Mouse (Mus musculus) kidney, embryonic 14.5 days (tissue): ENCODE measurements at regions not wholly inside any gene's neighbourhood (a gene's known extent, or its start where the extent isn't known, plus 50 kb on each side); places are given as distances from the start of the nearest gene placed in this dataset.

ENCODE experiments used
- ATAC-seq: fragments of 200-750 bp; cut with Nextera tagmentation; 2 replicates; pipeline ENCODE4 v1.8.0; 2017; ENCODE audit warnings: moderate number of reproducible peaks, mild to moderate bottlenecking, moderate TSS enrichment, moderate library complexity; ENCODE audit not compliant: low FRiP score, low TSS enrichment
- H3K27ac ChIP-seq: fragments of 300-500 bp; sonication (generic); 2 replicates; pipeline ENCODE4 v1.5.1; 2014; ENCODE audit warnings: low read depth, mild to moderate bottlenecking, low read length, moderate library complexity, mixed read lengths
- H3K27me3 ChIP-seq: fragments of 300-500 bp; sonication (generic); 2 replicates; pipeline ENCODE4 v1.6.1; 2014; ENCODE audit warnings: mild to moderate bottlenecking, low read length; ENCODE audit not compliant: control insufficient read depth, insufficient read depth
- H3K36me3 ChIP-seq: fragments of 300-500 bp; sonication (generic); 2 replicates; pipeline ENCODE4 v1.6.1; 2014; ENCODE audit warnings: low read length, mixed read lengths; ENCODE audit not compliant: control insufficient read depth, insufficient read depth
- H3K4me1 ChIP-seq: fragments of 300-500 bp; sonication (generic); 2 replicates; pipeline ENCODE4 v1.6.1; 2014; ENCODE audit warnings: low read length, mixed read lengths; ENCODE audit not compliant: control insufficient read depth, insufficient read depth
- H3K4me2 ChIP-seq: fragments of 300-500 bp; sonication (generic); replicated peaks from 2 replicates; pipeline ENCODE4 v1.6.1; 2014; ENCODE audit warnings: low read depth, mild to moderate bottlenecking, low read length
- H3K4me3 ChIP-seq: fragments of 300-500 bp; sonication (generic); 2 replicates; pipeline ENCODE4 v1.5.1; 2014; ENCODE audit warnings: mild to moderate bottlenecking, low read length
- H3K9ac ChIP-seq: fragments of 300-500 bp; sonication (generic); 2 replicates; pipeline ENCODE4 v1.6.1; 2014; ENCODE audit warnings: low read depth, mild to moderate bottlenecking, low read length, moderate library complexity
- H3K9me3 ChIP-seq: fragments of 300-500 bp; sonication (generic); 2 replicates; pipeline ENCODE4 v1.6.1; 2016; ENCODE audit warnings: low read length; ENCODE audit not compliant: control insufficient read depth
- WGBS: fragments of 180-500 bp; shearing (Covaris S2); extraction: QIAGEN DNeasy Blood & Tissue Kit; methylation state at CpG from one replicate; pipeline ENCODE4 v1.1.7; 2014; 5-methylcytosine and 5-hydroxymethylcytosine counted together
- microRNA counts: library from miRNA; unstranded; fragments of <30 nt; microRNA quantifications from one replicate; lab custom pipeline; 2017
- microRNA-seq: library from miRNA; unstranded; fragments of <30 nt; microRNA quantifications from one replicate; pipeline ENCODE4, GENCODE M21; 2016

DNA sequence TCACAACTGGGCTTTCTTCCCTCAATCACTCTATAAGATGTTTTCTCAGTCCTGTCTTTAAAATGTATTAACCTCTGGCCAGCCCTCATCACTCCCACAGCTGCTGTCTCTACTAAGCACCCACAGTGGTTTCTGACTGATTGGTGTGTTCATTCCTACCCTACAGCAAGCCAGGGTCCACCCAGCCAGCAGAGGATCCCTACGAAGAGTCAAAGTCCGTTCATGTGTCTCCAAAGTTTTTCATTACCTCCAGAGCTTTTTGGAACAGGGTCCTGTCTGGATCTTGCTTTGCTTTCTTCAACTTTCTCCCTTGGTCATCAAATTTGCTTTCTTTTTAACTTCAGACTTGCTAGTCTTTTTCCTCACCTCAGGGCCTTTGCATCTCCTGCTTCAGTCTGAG lies 69.3 kb upstream of the 4933415F23Rik start:
- Histone ChIP-seq H3K9ac (no peak overlapping the region), H3K4me2 (no peak overlapping the region), H3K4me3 (no peak overlapping the region), H3K4me1 (no peaks in the 10 kb centered on the region), H3K27me3 (no peaks in the 10 kb centered on the region), H3K27ac (no peak overlapping the region), H3K36me3 (no peaks in the 10 kb centered on the region), H3K9me3 (no peaks in the 10 kb centered on the region)
- WGBS = 93% methylated on average over 2 of the region's 2 CpGs
- no peak for ATAC-seq

DNA sequence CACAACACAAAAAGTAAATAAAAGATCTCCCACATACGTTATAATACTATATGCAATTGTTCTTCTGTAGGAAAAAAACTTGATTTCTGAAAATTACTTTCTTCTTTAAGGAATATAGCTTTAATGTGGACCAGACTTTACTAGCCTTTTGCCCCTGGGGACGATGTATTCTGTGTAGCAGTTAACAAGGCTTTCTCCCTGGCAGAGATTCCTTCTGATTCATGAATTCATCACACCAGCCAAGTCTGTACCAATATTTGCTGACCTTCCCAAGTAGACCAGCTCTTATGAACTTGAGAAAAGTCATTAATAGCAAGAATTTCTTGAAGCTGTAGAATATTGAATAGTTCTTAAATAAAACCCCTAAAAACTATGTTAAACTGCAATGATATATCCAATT lies 68.7 kb upstream of the 4933415F23Rik start:
- Histone ChIP-seq H3K4me3 (no peak overlapping the region), H3K4me2 (no peak overlapping the region), H3K36me3 (no peaks in the 10 kb centered on the region), H3K9me3 (no peaks in the 10 kb centered on the region), H3K27ac (no peak overlapping the region), H3K27me3 (no peaks in the 10 kb centered on the region), H3K4me1 (no peaks in the 10 kb centered on the region), H3K9ac (no peak overlapping the region)
- no peak for ATAC-seq
- 81% methylated on average over 2 of the region's 2 CpGs for WGBS

DNA sequence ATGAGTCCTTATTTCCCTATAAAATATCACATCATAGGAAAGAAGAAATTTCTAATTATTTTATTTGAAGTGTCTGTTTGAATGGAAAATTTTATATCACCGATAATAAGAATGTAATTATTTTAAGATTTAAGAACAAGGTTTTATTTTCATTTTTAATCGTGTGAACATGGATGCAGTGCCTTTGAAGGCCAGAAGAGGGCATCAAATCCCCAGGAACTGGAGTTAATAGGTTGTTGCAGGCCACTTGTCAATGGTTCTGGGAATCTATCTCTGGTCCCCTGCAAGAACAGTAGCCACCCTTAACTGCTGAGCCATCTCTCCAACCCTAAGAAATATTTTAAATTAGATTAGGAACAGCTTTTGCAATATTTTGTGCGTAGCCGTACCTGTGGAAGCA lies 66.5 kb upstream of the 4933415F23Rik start:
- WGBS = 91% methylated on average over 4 of the region's 4 CpGs
- Histone ChIP-seq H3K9ac (no peak overlapping the region), H3K9me3 (no peaks in the 10 kb centered on the region), H3K27ac (no peak overlapping the region), H3K4me3 (no peak overlapping the region), H3K36me3 (no peaks in the 10 kb centered on the region), H3K4me1 (no peaks in the 10 kb centered on the region), H3K4me2 (no peak overlapping the region), H3K27me3 (no peaks in the 10 kb centered on the region)
- no peak for ATAC-seq

DNA sequence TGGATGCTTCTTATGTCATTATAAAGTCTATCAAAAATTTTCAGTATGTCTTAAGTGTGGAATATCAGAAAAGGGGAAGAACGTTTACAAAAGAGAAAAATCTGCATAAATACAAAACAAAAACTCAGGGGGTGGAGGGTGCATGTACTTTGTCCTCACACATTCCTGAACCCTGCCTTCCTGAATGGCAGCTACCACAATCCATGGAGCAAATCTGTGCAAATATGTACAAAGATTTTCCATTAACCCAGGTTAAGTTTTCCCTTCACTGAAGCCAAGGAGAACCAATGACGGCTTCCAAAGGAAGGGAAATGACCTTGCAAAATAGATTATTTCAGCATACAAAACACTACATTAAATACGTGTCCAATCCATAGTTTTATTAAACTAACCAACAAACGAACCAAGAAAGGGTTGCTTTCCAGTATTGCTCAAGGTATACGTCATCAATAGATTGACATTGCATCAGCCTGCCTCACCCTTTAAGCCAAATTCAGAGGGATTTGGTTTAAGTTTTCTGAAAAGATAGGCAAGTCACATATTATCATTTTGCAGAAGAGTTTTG lies 61.4 kb upstream of the 4933415F23Rik start:
- Histone ChIP-seq H3K9ac (no peak overlapping the region), H3K9me3 (no peaks in the 10 kb centered on the region), H3K27me3 (no peaks in the 10 kb centered on the region), H3K4me3 (no peak overlapping the region), H3K36me3 (no peaks in the 10 kb centered on the region), H3K27ac (no peak overlapping the region), H3K4me1 (no peaks in the 10 kb centered on the region), H3K4me2 (no peak overlapping the region)
- 86% methylated on average over 5 of the region's 5 CpGs for WGBS
- ATAC-seq = no peak

DNA sequence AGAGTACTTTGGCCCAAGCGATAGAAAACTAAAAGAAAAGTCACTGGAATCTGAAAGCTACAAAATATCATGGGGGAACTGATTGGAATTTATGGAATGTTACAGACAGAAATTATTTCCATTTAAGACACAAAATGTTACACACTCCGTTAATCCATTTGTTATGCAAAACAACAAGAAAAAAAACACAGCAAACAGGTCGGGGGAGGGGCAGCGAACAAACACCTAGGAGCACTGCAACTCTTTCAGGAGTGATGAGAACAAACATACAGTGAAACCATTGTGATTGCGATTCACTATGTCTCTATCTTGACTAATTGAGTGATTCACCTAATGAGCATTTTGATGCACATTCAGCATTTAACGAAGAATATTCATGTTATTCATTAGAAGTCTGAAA lies 60.7 kb upstream of the 4933415F23Rik start:
- Histone ChIP-seq H3K9ac (no peak overlapping the region), H3K27ac (no peak overlapping the region), H3K27me3 (no peaks in the 10 kb centered on the region), H3K9me3 (no peaks in the 10 kb centered on the region), H3K36me3 (no peaks in the 10 kb centered on the region), H3K4me2 (no peak overlapping the region), H3K4me1 (no peaks in the 10 kb centered on the region), H3K4me3 (no peak overlapping the region)
- no peak for ATAC-seq
- 85% methylated on average over 6 of the region's 6 CpGs for WGBS

MicroRNAs encoded in the stretch of these regions (microRNA counts, 519-probe panel; counts per million panel counts)
- microRNA mmu-miR-30a (lab: Ali Mortazavi, UCI) = 5,555 counts per million, percentile 53 among the panel's probes with 10 or more counts
- 8,108 counts per million, percentile 84 among the panel's probes with 10 or more counts for microRNA mmu-miR-30c (lab: Ali Mortazavi, UCI)

Small RNA genes in the stretch of these regions (microRNA-seq; reads per million reads assigned to microRNA genes)
- gene Mir30a (13,285 reads per million, percentile 96 among the genes with 10 or more reads in this experiment), gene Mir30c-2 (78.0 reads per million, percentile 50 among the genes with 10 or more reads in this experiment)
